Mouse (Mus musculus): ENCODE data around the gene Dcun1d3.

Dcun1d3 gene

DNA sequence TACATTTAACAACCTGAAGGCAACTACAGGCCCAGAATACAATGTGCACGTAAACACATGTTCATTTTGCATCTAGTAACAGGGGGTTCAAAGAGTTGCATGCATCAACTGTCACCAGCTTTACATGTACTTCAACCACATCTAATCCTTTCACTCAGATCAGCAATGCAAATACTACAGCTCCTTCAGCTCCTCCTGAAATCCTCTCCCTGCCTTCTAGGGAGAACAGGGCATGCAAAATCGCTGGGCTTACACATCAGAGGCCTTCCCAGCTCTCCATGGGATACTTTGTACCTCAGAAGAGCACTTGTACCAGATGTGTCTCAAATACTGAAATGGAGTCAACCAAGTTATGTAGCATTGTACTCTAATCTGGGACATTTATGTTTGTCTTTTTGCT, 23.0 kb downstream of the Dcun1d3 start:
- DNase-seq (ENCODE audit: low read depth): no peak

DNA sequence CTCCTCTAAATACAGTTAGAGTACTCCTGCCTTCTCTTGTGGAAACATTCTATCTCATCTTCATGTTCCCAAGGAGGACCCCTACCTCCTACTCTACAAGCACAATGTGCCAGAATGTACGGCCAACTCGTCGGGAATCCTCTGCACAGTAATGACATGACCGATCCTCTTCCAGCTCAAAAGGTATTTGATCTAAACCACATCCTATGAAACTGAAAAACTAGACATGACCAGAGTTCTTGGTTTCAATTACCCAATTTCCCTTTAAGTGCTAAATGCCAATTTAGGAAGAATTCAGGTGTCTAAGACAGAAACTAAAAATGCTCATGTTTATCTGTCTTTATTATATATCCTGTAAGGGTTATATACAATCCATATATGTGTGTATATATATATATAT, 23.9 kb downstream of the Dcun1d3 start:
- peak; percentile 31 for DNase-seq (ENCODE audit: low read depth)

DNA sequence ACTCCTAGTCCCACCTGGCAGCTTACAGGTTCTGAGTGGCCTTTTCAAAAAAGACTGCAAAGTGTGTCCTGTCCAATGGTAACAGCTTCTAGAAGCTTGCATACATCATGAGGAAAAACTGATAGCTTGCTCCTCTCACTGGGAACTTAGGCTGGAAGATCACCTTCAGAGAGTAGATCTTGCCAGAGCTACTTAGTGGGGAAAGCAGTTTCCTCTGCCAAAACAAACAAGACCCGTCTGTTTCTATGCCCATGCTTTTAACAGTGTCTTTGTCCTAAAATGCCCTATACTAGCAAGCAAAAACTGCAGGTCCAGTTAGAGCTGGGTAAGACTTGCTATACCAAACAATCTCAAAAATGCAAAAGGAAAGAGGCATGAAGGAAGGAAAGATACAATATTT, 30.0 kb downstream of the Dcun1d3 start:
- no peak for DNase-seq (ENCODE audit: low read depth)

DNA sequence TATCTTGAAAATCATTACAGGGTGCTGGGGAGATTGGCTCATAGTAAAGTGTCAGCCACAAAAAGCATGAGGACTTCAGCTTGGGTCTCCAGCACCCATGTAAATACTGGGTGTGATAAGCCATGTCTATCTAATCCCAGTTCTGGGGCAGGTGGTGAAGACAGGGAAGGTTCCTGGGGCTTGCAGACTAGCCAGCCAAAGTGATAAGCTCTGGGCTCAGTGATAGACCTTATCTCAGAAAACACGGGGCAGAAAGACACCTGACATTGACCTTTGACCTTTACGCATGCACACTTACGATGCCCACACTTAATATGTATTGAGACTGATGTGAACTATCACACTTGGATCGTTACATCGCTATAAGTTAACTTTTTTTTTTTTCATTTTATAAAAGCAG, 31.6 kb downstream of the Dcun1d3 start:
- no peak for DNase-seq (ENCODE audit: low read depth)

DNA sequence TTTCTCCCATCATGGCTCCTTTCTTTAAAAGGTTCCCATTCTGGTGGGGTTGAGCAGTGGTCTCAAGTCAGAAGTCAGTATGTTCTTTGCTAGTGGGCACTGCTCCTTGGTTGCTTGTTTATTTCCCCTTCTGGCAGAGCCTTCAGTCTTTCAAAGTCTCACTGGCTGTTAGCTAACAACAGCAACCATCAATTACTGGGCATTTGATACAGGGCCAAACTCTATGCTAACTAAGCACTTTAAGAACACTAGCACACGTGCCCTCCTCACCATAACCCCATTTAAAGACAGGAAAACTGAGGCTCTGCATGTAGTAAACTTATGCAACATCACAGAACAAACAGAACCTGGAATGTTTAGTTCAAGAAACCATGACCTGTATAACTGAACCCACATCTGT, 33.9 kb downstream of the Dcun1d3 start:
- DNase-seq (ENCODE audit: low read depth): no peak

DNA sequence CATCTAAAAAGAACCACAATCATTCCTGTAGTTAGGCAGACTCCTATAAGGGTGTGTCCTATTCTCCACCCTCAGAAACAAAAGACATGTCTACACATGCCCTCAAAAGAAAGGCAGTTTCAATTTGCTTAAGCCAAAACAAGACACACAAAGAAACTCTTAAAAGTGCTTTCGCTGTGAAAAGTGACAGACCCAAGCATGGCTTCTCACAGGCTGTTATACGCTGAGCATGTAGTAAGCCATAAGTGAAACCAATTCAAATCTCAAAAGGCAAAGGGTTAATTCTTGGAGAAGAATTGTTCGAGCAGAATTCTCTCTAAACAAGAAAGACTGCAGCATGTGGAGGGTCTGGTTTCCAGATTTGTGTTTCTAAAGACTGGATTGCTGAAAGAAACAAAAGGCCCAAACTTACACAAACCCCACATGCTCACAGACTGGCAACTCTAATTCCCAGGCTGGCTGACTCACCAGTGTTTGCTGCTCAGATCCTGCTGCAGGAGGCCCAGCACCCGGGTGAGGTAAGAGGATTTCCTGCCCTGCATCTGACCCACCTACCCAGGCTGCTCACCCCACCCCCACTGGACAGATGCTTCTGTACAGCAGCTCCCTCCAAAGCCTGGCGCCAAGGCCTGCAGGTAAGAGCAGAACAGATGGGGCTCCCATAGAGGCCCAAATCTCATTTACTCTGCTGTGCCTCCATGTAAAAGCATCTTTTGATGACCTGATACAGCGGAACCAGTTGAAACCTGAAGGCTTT, 34.6 kb downstream of the Dcun1d3 start:
- peak; percentile 72 for DNase-seq (ENCODE audit: low read depth)

DNA sequence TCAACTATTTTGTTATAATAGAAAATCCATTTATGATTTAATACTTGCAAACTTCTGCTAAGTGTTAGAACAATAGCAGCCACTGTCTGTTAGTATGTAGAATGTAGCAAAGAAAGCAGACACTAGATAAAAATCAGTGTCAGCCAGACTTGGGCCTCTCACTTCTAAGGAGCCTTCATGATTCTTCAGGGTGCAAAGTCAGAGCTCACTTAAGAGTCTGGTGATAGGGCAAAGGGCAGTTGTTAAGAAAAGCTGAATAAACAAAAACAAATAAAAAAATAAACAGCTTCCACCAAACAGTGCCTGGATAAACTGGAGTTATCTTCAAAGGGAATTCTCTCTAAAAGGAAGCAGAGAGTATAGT, 35.1 kb downstream of the Dcun1d3 start:
- no peak for DNase-seq (ENCODE audit: low read depth)

DNA sequence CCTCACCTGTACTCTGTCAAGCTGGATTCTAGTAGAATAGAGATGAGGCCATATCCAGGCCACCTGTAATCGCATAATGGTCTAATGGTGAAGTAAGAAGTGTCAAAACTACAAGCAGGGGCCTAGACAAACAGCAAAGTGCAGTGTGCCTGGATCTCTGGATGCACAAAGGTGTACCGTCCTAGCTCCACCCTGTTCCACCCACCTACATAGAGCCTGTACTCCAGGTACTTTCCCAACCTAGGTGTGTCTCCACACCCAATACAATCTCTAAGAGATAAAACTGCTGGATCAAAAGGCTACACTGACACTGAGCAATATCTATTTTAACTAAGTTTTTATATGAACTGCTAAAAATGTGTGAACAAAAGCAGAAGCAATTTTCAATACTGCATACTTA, 35.5 kb downstream of the Dcun1d3 start:
- no peak for DNase-seq (ENCODE audit: low read depth)

DNA sequence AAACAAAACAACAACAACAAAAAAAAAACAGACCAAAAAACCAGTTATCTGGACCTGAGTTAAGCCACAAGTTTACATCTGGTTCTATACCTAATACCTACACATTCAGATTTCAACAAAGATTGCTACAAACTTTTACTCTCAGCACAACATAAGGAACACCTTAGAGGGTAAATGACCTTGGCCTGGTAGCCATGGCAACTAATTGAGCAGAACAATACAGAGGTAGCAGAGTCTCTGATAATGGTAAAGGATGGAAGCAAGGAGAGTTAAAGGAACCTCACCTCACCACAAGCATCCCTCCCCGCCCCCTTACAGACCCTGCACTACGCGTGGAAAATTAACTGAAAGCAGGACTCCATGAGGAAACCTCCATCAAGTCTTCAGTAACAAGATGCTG, 36.0 kb downstream of the Dcun1d3 start:
- DNase-seq (ENCODE audit: low read depth): no peak

DNA sequence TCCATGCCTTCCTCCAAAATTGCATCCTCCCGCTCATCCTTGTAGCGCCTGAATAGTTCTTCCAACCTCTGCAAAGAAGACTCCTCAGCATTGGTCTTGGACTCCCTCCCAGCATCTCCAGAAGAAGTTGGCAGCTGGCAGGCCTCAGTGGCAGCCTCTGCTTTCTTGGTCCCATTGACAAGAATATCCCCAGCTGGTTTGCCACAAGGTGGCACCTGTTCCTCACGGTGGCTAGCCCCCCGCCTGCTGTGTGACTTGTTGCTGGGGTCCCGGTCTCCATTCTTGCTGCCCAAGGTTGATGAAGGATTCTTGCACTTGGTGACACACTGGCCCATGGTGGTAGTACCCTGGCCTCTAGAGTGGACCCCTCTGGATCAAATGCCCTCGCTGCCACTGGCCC, 36.6 kb downstream of the Dcun1d3 start:
- no peak for DNase-seq (ENCODE audit: low read depth)

DNA sequence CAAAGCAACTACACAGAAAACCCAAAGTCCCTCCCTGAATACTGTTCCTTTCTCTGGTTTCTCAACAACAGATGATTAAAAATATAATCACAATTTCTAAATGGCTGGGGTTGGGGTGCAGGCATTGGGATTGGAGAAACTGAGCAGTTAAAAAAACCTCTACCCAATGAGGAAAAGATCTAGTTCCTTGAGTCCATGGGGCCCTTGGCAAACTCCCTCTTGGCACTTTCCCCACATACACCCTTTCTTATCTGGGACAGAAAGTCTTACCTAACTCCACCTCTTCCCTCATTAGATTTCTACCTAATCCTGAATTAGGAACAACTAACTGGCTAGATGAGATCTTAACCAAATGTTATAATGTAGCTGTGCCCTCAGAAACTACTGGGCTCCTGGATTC, 41.1 kb downstream of the Dcun1d3 start:
- DNase-seq (ENCODE audit: low read depth): no peak

DNA sequence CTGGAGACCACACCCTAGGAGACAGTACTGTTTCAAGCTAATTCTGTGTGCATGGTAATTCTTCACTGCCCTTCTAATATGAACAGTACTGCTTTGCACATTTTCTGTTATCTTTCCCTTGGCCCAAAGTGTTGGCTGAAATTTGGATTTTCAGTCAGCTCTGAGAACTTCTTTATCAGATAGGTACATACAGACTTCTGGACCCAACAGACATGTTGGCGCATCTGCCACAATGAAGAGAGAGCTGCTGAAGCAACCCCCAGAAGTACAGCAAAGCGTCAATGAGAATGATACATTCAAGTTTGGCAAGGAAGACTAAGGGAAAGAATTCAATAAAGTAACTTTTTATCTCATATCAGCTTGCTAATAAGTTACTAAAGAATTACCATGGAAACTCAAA, 41.7 kb downstream of the Dcun1d3 start:
- no peak for DNase-seq (ENCODE audit: low read depth)

DNA sequence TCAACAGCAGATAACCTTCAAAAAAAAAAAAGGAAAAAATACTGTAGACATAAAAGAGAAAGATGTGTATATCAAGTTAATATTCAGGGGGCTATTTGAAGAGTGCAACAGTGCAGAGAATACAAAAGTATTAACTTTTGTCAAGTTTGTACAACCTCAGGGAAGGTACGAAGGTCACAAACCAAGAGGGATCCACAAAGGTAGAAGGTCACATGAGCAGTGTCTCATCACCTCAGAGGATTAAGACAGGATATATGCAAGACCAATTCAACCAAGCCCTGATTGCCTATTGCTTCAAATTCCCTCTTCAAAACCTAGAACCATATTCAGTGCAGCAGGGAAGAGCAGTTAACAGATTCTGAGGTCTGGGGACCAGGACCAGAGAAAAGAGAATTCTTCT, 42.9 kb downstream of the Dcun1d3 start:
- DNase-seq (ENCODE audit: low read depth): no peak

DNA sequence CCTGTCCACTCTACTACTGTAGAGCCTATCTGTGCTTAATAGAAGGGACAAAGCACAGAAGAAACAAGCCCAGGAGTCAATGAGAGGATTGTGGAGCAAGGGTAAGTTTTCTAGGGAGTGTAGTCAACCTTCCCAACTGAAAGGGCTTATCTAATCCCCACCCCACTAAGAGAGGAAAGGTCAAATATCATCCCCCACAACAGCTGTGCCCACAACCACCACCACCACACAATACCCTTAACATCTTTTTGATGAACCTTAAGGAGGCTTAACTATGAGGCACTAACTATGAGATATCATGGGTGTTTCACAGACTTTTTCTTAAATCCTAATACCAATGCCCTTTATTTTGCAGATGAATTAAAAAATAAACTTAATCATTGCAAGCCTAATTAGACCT, 43.6 kb downstream of the Dcun1d3 start:
- DNase-seq (ENCODE audit: low read depth): no peak

DNA sequence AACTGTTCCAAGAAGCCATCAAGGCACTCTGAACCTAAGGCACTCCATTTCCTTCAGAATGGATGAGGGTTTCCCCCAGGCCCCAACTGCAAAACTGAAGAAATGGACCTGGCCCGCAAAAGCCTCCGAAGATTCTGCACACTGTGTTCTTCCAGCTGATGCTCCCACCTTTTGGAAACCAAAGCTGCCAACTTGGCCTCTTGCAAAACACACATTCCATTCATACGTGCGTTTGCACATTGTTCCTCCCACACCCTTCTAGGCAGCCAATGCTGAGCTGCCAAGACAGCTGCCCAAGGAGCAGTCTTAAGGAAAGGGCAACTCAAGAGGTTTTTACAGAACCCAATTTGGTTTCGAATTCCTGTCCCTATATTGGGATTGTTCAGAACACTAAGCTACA, 45.4 kb downstream of the Dcun1d3 start:
- DNase-seq (ENCODE audit: low read depth): no peak

DNA sequence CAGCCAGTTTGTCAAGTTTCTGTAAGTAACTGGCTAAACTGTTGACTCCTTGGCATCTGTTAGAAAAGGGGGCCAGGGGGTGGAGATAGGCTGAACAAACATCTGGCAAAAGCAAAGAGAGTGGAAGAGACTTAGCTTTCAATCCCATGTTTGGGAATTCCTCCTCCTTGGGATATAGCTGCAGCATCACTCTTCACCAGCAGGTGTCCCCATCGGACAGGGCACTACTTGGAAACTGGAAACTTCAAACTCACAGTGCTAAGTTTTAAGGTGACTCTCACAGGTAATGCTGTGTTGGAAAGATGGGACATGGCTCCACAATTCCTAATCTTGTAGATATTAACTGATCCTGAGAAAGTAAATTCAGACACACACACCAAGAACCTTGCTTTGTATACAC, 47.0 kb downstream of the Dcun1d3 start:
- DNase-seq (ENCODE audit: low read depth): peak; percentile 56

DNA sequence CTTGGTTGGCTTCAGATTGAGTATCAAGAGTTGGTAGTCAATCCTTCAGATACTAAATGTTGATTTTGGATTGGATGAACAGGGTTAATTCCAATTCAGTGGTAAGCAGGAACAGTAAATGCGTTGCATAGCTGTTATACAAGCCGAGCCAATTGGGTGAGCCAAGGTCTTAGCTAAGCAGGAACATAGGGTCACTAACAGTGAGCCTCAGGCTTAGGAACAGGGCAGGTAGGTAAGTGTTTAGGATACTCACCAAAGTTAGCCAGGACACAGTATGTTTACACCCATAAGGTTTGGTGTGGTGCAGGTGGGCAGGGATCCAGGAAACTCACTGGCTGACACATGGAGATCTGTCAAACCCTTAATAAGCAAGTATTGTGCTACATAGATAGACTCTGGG, 48.7 kb downstream of the Dcun1d3 start:
- no peak for DNase-seq (ENCODE audit: low read depth)

DNA sequence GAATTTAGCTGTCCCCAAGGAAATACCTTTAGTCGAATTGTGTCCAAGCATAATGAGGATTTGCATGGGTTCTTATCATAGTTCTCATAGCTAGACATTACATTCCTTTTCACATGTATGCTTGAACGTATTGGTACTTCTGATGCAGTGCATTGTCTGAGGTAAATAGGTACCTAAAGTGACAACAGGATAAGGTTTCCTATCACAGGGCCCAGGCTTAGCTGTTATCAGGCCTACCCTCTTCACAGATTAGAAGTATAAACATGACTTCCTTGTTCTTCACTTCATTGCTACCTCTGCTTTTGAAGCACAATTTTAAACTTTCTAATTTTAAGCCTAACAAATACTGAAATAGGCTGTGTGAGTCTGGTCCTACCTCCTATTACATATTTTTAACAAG, 50.6 kb downstream of the Dcun1d3 start:
- DNase-seq (ENCODE audit: low read depth): no peak

DNA sequence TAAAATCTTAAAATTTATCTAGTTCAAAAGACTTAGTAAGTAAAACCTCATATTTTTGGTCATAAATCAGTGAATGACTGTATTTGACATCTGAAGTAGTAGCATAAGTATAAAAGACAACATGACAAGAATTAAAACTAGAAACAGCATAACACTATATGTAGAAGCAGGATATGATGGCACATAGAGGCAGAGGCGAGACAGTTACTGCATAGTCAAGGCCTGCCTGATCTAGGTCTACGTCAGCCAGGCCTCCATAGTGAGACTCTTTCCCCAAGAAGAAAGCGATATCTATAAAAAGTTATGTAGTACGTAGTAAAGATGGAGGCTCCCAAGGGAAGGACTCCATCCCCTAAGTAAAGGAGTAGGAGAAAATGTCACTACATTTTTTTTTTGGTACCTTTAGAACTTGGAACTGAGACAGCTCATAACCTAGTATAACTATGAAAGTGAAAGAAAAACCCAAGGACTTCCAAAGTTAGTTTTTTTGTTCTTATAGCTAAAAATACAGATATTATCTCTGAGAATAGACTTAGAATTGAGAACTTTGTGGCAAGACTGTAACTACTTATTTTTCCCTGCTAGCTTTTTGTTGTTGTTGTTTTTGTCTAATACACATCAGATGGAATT, 54.2 kb downstream of the Dcun1d3 start:
- DNase-seq (ENCODE audit: low read depth): peak; percentile 53

DNA sequence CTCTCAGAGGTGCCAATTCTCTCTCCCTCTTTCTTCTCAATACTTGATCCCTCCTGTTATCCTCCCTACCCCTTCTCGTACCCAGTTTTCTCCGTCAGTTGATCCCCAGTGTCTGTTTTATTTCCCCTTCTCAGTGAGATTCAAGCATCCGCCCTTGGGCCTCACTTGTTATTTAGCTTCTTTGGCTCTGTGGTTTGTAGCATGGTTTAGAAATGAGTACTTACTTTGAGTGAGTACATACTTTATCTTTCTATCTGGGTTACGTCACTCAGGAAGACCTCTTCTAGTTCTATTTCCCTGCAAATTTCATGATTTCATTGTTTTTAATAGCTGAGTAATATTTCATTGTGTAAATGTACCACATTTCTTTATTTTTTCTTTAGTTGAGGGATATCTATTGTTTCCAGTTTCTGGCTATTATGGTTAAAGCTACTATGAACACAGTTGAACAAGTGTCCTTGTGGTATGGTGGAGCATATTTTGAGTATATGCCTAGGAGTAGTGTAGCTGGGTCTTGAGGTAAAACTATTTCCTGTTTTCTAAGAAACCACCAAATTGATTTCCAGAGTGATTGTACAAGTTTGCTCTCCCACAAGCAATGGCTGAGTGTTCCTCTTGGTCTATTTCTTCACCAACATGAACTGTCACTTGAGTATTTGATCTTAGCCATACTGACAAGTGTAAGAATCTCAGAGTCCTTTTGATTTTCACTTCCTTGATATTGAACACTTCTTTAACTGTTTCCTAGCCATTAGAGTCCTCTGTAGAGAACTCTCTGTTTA, 59.9 kb downstream of the Dcun1d3 start:
- DNase-seq (ENCODE audit: low read depth): peak; percentile 88

DNA sequence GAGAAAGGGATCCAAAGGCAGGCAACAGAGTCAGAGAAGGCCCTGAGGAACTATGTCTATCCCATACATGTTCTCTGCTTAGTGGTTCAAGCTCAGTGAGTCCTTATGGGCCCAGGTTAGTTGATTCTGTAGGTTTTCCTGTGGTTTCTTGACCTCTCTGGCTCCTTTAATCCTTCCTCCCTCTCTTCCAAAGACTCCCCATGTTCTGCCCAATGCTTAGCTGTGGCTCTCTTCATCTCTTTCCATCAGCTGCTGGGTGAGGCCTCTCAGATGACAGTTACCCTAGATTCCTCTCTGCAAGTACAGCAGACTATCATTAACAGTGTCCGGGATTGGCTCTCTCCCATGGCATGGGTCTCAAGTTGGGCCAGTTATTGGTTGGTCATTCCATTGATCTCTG, 60.7 kb downstream of the Dcun1d3 start:
- peak; percentile 52 for DNase-seq (ENCODE audit: low read depth)

DNA sequence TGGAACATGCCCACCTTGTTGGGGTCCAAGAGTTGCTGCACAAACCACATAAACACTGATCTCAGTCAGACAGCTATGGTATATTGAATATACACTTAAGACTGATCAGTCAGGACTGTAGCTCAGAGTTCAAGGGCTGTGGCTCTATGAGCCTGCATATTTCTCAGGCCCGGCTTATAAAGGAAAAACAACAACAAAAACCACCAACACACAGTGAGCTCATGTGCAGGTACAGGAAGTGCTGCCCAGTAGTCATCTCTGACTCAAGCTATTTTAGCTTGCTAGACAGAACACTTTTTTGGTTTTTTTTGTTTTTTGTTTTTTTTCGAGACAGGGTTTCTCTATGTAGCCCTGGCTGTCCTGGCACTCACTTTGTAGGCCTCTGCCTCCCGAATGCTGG, 87.4 kb downstream of the Dcun1d3 start:
- DNase-seq (ENCODE audit: low read depth): no peak

DNA sequence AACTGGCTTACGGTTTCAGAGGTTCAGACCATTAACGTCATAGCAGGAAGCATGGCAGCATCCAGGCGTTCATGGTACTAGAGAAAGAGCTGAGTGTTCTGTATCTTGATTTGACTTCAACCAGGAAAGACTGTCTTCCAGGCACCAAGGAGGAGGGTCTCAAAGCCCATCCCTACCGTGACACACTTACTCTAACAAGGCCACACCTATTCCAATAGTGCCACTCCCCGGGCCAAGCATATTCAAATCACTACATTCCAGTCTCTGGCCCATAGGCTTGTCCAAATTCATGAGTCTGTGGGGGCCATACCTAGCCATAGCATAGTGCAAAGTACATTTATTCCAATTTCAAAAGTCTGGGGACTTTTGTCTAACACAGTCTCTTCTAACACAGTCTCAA, 88.7 kb downstream of the Dcun1d3 start:
- no peak for DNase-seq (ENCODE audit: low read depth)

All from naive thymus-derived CD4-positive, alpha-beta T cell, adult 2 months (primary cell).